Mouse (Mus musculus) ES-E14 (cell line): Measurements from ENCODE around the gene Mrtfa. TPM values are rescaled to one million over a fixed set of nuclear protein-coding genes. Genes with fewer than 3 reads are reported as not detected.

Source experiments
- DNase-seq: peaks from one replicate; pipeline ENCODE4 v3.0.0-alpha.2; 2013; ENCODE audit warnings: low read depth, low spot score
- H3K27ac ChIP-seq: 2 replicates; pipeline ENCODE4 v1.5.1; 2012; ENCODE audit warnings: low read depth, mild to moderate bottlenecking, low read length, moderate library complexity, mixed read lengths; ENCODE audit not compliant: poor library complexity, insufficient read depth, severe bottlenecking
- H3K36me3 ChIP-seq: 2 replicates; pipeline ENCODE4 v1.6.1; 2012; ENCODE audit warnings: mild to moderate bottlenecking, low read length, moderate library complexity, mixed read lengths; ENCODE audit not compliant: control insufficient read depth, poor library complexity, insufficient read depth, severe bottlenecking
- H3K4me1 ChIP-seq, 2 experiments: fragments of 150-350 bp in 1 of 2; sonication (generic) in 1 of 2; 2 replicates each; pipeline ENCODE4 v1.6.1; 2012; ENCODE audit warnings: low read length in 2 of 2, mild to moderate bottlenecking in 1 of 2, mixed read lengths in 1 of 2; ENCODE audit not compliant: control insufficient read depth in 2 of 2, insufficient read depth in 2 of 2, poor library complexity in 1 of 2
- H3K4me3 ChIP-seq, 2 experiments: fragments of 150-350 bp in 1 of 2; sonication (generic) in 1 of 2; 2 replicates each; pipeline ENCODE4 v1.5.1; 2012; ENCODE audit warnings: low read length in 2 of 2, low read depth in 1 of 2, mild to moderate bottlenecking in 1 of 2, mixed read lengths in 1 of 2; ENCODE audit not compliant: insufficient read depth in 1 of 2, poor library complexity in 1 of 2, severe bottlenecking in 1 of 2
- H3K9ac ChIP-seq: 2 replicates; pipeline ENCODE4 v1.6.1; 2012; ENCODE audit warnings: low read depth, mild to moderate bottlenecking, low read length, mixed read lengths; ENCODE audit not compliant: poor library complexity, insufficient read depth, severe bottlenecking
- H3K9me3 ChIP-seq: fragments of 150-350 bp; sonication (generic); 2 replicates; pipeline ENCODE4 v1.6.1; 2012; ENCODE audit warnings: low read depth, mild to moderate bottlenecking, low read length; ENCODE audit not compliant: control insufficient read depth, insufficient read depth
- CHD2 ChIP-seq: IDR thresholded peaks from 2 replicates; pipeline ENCODE4 v1.6.1; 2014; ENCODE audit warnings: mild to moderate bottlenecking, low read depth, low read length, inconsistent platforms
- HCFC1 ChIP-seq: IDR thresholded peaks from 2 replicates; pipeline ENCODE4 v1.6.1; 2012; ENCODE audit warnings: low read length, inconsistent platforms, borderline replicate concordance; ENCODE audit not compliant: insufficient read depth
- MAFK ChIP-seq: IDR thresholded peaks from 2 replicates; pipeline ENCODE4 v1.6.1; 2014; ENCODE audit warnings: mild to moderate bottlenecking, low read depth, low read length, inconsistent platforms; ENCODE audit not compliant: insufficient read depth
- ZC3H11A ChIP-seq: IDR thresholded peaks from 2 replicates; pipeline ENCODE4 v1.6.1; 2012; ENCODE audit warnings: low read depth, mild to moderate bottlenecking, inconsistent platforms, low read length, borderline replicate concordance
- ZNF384 ChIP-seq: IDR thresholded peaks from 2 replicates; pipeline ENCODE4 v1.6.1; 2012; ENCODE audit warnings: low read depth, low read length, inconsistent platforms
- in situ Hi-C, 2 experiments: fragments of 600-800 bp; cut with MboI; formaldehyde crosslinking; loops; one replicate each; pipeline ENCODE4 v1.15.1; 2025; ENCODE audit warnings: low sequenced_read_pairs in 2 of 2, inconsistent platforms in 1 of 2; ENCODE audit not compliant: unreplicated experiment in 2 of 2
- total RNA-seq: library from RNA; depleted of rRNA; stranded (reverse); fragments of 300-350 nt; gene quantifications from 2 replicates; pipeline ENCODE4 v1.2.3, GENCODE M21; 2012

Gene Mrtfa
- total RNA-seq, 1 experiment = 16.7 TPM

DNA sequence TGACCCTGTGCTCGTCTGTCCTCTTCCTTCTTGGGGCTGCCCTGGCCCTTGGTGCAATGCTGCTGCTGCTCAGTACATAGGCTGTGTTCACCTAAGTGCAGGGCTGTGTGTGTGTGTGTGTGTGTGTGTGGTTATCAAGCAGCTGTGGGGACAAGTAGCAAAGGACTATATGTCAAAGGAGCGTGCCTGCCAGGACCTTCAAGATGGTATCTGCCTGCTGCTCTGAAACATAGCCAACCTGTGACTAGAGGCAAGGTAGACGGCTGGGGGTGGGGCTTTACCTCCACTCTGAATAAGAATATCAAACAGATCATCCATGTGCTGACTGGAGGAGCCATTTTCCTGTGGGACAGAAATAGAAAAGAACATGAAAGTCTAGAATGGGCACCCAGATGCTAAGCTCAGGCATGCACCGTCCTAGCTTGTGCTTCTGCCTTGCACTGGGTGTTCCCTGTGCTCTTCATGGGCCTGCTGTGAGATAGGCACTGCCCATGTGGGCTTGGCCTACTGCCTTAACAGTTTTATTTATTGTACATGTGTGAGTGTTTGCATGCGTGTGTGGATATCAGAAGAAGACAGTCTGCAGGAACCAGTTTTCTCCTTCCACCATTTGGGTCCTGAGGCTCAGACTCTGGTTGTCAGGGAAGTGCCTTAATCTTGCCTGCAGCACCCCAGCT is 175.4 kb downstream of the Mrtfa start:
- Histone ChIP-seq H3K27ac (no peak overlapping the region), H3K36me3 (peaks cover 35% of the 10 kb centered on the region), H3K9me3 (no peaks in the 10 kb centered on the region), H3K4me1 (no peaks in the 10 kb centered on the region), H3K9ac (no peak overlapping the region), H3K4me3 (no peak overlapping the region)
- TF ChIP-seq ZC3H11A (no peak), HCFC1 (no peak), CHD2 (no peak), MAFK (no peak), ZNF384 (no peak)
- DNase-seq = no peak
- in situ Hi-C loops = no loop called here

DNA sequence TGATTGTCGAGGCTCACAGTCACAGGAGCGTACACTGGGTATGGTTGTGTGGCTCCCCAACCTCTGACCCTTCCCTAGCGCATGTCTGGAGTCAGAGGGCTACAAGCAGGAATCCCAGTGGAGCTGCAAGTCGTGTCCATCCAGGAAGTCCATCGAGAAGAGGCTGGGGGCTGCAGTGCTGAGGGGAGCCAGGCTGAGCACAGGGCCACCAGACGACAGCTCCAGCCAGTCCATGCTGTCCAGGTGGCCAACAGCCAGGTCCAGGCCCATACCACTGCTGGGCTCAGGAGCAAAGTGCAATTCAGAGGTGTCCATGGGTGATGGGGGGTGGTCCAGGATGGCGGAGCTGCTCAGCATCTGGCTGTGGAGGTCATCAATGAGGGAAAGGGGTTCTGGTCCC is 177.4 kb downstream of the Mrtfa start:
- in situ Hi-C loops = no loop called here

DNA sequence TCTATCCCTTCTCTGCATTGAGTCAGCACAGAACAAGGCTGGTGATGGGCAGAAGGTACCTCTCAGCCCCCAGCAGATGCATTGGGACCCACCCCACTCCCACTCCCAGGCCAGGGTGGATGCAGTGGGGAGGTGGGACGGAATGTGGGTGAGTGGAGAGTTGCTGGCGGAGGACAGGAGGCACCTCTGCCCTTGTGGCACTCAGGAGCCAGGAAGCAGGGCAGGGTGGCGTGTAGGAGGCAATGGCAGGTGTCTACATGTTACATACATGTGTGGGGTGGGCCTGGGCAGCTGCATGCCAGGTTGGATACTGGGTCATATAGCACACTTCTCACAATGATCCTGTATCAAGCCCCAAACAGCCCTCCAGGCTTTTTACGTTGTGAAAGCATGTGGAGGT is 178.2 kb downstream of the Mrtfa start:
- Histone ChIP-seq H3K9ac (no peak overlapping the region), H3K9me3 (no peaks in the 10 kb centered on the region), H3K4me1 (peaks cover 0 to 6% of the 10 kb centered on the region in 2 experiments; a peak in 1 of 4 replicates), H3K27ac (no peak overlapping the region), H3K36me3 (peaks cover 36% of the 10 kb centered on the region), H3K4me3 (no peak overlapping the region)
- DNase-seq = no peak
- TF ChIP-seq MAFK (no peak), CHD2 (no peak), ZNF384 (no peak), HCFC1 (no peak), ZC3H11A (no peak)
- in situ Hi-C loops = no loop called here

More for the DNA sequence above, 177.4 kb downstream of the Mrtfa start:
- H3K27ac ChIP-seq = no peak overlapping the region
- H3K4me1 ChIP-seq = peaks cover 0 to 6% of the 10 kb centered on the region in 2 experiments; a peak in 1 of 4 replicates
- H3K9me3 ChIP-seq = no peaks in the 10 kb centered on the region
- TF ChIP-seq ZC3H11A (no peak), MAFK (no peak), ZNF384 (no peak), CHD2 (no peak), HCFC1 (no peak)
- no peak for DNase-seq
- H3K36me3 ChIP-seq = peaks cover 38% of the 10 kb centered on the region
- no peak overlapping the region for H3K9ac ChIP-seq
- H3K4me3 ChIP-seq = no peak overlapping the region

DNA sequence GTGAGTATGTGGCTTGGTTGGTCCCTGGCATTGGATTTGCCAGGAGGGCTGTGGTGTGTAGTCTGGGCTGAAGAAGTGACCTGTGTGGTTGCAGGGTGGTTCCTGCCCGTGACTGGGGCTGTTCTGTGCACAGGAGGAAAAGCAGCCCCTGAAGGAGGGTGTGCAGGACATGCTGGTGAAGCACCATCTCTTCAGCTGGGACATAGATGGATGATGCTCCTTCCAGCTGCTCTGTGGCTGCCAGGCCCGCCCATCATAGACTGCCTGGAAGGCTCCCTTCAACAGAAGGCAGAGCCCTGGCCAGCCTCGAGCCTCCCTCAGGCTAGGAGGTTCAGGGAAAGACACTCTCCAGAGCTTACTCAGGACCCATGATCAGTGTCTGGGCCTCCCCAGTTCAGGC is 179.0 kb downstream of the Mrtfa start:
- no peak overlapping the region for H3K4me3 ChIP-seq
- peaks cover 33% of the 10 kb centered on the region for H3K36me3 ChIP-seq
- H3K27ac ChIP-seq = no peak overlapping the region
- in situ Hi-C loops = no loop called here
- no peak for TF ChIP-seq ZNF384
- no peak for TF ChIP-seq ZC3H11A
- no peak for TF ChIP-seq HCFC1
- TF ChIP-seq CHD2 = no peak
- no peak for TF ChIP-seq MAFK
- no peaks in the 10 kb centered on the region for H3K9me3 ChIP-seq
- peaks cover 0 to 6% of the 10 kb centered on the region in 2 experiments; a peak in 1 of 4 replicates for H3K4me1 ChIP-seq
- no peak overlapping the region for H3K9ac ChIP-seq
- DNase-seq = no peak

DNA sequence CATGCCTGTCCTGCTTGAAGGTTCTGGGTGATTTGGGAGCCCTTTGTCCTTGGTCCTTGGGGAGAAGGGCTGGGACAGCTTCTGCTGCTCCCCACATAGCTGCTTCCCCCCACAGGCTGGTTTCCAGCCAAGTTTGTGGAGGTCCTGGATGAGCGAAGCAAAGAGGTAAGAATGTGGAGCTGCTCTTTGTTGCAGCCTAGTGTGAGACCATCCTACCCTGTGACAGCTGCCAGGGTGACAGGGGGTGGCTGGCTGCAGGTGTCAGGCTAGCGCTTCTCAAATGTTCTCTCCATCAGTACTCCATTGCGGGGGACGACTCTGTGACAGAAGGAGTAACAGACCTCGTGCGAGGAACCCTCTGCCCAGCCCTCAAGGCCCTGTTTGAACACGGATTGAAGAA is 180.4 kb downstream of the Mrtfa start:
- TF ChIP-seq MAFK = no peak
- TF ChIP-seq HCFC1 = no peak
- TF ChIP-seq ZC3H11A = no peak
- TF ChIP-seq ZNF384 = no peak
- no peak for TF ChIP-seq CHD2
- in situ Hi-C loops = no loop called here
- DNase-seq = no peak
- Histone ChIP-seq H3K4me3 (no peak overlapping the region), H3K36me3 (peaks cover 25% of the 10 kb centered on the region), H3K9me3 (no peaks in the 10 kb centered on the region), H3K9ac (no peak overlapping the region), H3K27ac (no peak overlapping the region), H3K4me1 (peaks cover 0 to 6% of the 10 kb centered on the region in 2 experiments; a peak in 1 of 4 replicates)
